Mouse (Mus musculus) spleen, postnatal 36 days (tissue): ENCODE measurements around the gene Clec4a1.
A peak's percentile ranks its signal among the peaks of the same experiment; 100 is the strongest.

Experiments used
- DNase-seq, 2 experiments: peaks; one replicate each; pipeline ENCODE4 v3.0.0; 2022; ENCODE audit warnings: low spot score in 2 of 2, mixed read lengths in 1 of 2

The Clec4a1 gene

DNA sequence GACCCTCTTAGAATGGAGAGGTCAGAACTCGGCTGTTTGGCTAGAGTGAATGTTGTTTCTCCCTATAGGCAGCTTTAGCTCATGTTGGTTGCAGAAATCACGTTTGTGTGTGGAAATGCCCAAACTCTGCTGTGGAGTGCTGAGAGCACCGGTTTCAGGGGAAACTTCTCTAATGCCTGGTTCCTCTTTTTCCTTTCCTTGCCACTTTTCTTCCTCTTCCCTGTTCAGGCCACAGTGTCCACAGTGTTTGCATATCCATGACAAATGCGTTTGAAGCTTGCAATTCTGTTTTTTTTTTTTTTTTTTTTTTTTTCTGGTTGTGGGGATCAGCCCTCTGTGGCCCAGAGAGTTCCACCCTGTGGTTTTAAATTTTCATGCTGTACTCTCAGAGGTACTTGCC lies at the start of gene Clec4a1:
Gene Clec4a1 (plus strand): TSS at position 398 of the 400 bp plus-strand sequence.
- DNase-seq, result peak; percentile 15 to 45

DNA sequence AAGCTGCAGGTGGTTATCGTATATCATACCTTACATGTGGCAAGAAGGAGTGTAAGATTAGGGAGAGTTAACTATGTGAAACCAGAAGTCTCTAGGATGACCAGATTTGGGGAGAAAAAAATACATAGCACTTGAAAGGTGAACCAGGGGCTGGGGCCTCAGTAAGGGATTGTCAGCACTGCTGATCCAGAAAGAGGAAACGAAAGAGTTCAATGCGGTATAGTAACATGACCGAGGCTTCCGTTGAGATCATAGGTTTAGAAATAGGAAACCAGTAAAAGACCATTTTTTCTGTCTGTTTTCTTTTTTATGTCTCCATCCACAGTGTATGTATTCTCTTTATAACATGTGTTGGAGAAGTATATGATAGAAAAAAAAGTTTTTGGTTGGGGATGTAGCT lies 48.8 kb upstream of the Clec4a1 start:
- peak; percentile 79 to 83 for DNase-seq

DNA sequence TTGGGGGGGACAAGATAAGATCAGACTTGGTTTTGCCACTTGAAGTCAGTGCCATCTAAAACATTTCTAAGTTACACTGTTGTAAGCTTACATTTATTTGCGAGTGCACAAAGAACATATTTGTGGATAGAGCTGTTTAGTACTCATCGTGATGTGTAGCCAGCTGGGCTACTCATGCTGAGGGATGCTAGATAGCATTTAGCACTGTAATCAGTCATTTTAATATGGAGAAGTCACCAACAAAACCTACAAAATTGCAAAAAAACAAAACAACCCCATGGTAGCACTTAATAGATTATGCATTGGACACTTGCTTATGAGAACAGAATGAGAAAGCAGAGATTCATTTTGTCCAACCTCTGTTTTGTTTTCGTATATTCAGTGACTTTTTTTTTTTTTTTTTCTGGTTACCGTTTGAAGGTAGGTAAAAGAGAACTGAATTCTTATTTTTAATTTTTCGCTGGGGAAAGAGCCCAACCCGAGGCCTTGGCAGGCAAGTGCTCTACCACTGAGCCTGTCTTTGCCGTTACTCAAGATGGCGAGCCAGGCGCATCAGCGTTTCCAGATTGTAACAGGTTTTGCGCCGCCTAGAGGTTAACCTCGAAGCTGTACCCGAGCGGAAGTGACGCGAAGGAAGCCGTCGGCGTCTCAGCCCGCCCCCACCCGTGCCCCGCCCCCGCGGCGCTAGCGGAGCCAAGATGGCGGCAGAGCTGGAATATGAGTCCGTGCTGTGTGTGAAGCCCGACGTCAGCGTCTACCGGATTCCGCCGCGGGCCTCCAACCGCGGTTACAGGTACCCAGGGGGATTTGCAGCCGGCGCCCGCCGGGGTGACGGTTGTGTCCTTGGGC lies 47.6 kb upstream of the Clec4a1 start, which contains the start of gene Necap1:
Gene Necap1 (plus strand): TSS at position 604 of the 849 bp plus-strand sequence.
- peak; percentile 94 to 95 for DNase-seq

DNA sequence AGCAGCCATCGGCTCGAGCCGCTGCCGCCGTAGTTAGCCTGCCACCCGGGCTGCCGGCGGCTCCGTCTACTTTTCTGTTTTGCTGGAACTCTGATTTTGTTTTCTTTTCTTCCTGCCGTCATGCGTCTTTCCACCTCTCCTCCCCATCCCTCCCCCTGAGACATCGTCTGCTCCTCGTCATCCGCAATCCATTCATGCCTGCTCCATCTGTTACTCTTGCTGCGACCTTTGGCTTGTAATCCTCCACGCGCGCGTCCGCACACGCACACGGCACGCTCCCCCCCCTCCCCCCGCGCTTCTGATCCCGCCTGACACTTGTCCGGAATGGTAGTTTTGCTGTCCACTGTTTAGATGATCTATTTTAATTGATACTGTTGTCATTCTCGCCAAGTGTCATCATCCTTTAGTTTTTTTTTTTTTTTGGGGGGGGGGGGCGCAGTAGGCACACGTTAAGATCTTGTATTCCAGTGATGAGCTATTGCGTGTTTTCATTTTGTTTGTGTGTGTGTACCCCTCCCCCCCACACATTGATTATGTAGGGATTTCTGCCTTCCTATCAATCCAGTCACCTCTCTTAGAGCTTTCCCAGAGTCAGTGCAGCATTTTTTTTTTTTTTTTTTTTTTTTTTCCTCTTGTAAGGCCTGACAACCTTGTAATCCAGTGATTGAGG lies 46.8 kb upstream of the Clec4a1 start:
- no peak for DNase-seq

DNA sequence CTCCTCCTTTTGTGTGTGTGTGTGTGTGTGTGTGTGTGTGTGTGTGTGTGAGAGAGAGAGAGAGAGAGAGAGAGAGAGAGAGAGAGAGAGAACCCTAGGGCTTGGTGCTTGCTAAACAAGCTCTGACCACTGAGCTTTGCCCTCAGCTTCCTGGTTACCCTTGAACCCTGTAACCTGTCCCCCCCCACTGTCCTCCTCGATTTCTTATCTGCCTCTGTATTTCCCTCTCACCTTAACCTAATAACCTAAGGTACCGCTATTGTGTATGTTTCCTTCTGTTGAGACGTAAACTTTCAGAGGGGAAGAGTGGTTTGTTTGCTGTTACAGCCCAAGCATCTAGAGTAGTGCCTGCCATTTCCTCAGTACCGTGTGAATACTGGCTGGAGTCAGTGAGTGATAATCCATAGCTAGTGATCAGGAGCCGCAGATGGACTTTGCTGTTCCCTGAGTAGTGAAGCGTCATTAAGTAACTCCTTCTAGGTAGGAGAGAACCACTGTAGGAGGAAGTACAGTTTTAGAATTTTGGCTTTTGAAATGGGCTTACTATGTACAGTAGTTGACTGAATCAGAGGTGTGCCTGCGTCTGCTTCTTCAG lies 42.4 kb upstream of the Clec4a1 start:
- no peak for DNase-seq

DNA sequence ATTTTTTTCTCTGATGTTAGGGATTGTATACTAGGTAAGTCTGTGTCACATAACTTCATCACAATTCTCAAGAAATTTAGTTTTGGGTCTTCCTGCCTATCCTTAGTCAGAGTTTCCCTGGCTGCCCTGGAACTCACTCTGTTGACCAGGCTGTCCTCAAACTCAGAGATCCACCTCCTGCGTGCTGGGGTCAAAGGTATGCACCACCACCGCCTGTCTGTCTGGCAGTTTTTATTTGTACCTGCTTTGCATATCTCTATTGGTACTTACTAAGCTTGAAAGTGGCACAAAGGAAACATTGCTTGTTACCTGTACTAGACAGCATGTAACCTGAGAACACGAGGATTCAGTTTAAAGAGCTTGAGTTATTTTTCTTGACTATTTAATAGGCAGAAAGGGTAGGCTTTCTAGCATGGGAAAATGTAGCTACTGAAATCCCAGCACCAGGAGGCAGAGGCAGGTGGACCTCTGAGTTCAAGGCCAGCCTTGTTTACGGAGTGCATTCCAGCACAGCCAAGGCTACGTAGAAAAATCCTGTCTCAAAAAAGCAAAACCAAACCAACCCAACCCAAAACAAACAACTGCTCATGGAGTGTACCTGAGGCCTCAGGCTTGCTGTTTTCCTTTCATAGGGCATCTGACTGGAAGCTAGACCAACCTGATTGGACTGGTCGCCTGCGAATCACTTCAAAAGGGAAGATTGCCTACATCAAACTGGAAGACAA lies 41.7 kb upstream of the Clec4a1 start:
- no peak for DNase-seq

DNA sequence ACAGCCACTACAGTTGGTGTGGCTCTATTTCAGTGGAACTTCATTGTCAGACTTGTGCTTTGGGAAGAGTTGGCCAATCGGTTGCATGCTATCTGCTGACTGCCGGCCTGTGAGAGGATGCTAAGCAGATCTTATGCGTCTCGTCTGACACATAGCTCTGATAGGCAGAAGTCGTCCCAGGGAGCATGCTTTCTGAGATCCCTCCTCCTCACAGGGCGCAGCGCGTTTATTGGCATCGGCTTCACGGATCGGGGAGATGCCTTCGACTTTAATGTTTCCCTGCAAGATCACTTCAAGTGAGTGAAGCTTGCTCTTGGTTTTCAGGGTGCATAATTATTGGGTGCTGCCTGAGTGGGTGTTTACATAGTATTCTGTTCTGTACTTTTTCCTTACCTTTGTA lies 40.4 kb upstream of the Clec4a1 start:
- no peak for DNase-seq

DNA sequence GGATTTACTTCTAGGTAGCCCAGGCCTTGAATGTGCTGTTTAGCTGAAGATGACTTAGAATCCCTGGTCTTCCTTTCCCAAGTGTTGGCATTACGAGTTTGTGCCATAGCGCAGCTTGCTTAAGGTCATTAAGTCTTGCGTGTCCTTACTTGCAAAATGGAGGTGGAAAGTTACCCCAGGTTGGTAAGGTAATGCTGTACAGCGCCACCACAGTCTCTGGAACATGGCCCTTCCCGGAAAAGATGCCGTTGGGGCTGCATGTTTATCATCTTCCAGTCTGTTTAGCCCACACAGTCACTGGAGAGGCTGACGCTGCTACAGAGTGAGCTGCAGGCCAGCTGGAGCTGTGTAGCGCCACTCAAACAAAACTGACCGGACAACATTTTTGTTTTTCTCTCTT lies 38.0 kb upstream of the Clec4a1 start:
- no peak for DNase-seq

DNA sequence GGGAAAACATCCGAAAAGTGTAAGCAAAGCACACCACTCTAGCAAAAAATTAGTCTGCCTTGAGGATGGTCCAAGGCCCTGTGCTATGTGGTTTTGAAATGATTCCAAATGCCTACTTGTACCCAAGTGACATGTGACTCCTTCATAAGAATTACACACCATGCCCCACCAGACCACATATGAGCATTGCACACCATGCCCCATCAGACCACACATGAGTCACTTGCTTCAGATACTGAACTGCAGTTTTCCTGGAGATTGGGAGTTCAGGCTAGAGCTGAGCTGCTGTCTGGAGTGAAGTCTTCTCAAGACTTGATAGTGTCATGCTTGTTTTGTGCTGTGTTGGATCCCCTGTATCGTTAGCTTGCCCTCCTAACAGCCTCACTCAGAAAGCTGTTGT lies 32.0 kb upstream of the Clec4a1 start:
- DNase-seq, result no peak

DNA sequence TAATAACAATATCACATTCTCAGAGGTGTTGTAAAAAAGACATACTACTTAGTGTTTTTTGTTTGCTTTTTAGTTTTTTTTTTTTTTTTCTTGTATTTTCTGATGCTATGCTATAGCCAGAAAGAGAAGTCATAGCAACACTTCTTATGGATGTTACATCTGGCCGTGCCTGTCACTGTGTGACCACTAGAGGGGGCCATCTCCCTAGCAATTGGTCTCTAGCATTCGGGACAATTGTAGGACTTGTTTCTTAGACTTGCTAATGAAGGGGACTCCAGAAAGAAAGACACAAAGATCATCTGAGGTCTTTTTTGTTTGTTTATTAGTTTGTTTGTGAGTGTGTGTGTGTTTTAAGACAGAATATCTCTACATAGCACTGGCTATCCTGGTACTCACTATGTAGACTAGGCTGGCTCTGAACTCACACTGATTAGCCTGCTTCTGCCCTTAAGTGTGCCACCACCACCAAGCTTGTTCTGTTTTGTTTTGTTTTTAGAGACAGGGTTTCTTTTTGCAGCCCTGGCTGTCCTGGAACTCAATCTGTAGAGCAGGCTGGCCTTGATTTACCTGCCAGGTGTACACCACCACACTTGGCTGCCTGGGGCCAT lies 29.1 kb upstream of the Clec4a1 start:
- DNase-seq, result peak; percentile 52 to 62

DNA sequence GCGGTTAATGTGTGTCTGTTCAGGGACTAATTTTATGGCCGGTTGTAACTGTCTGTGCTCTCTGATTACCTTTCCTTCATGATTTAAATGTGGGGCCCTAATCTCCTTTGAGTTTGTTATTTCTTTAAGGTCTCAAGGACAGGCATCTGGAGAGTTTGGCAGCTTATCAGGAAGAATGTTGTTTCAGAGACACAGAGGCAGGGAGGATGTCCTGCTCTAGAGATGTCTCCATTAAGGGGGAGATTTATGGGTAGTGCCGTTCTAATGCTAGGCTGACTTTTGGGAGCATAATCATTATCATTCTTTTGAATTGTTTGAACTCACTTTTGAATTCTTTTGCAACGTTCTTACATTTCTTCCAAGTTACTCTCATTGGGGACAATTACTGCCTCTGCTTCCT lies 1.7 kb upstream of the Clec4a1 start:
- DNase-seq, result no peak

DNA sequence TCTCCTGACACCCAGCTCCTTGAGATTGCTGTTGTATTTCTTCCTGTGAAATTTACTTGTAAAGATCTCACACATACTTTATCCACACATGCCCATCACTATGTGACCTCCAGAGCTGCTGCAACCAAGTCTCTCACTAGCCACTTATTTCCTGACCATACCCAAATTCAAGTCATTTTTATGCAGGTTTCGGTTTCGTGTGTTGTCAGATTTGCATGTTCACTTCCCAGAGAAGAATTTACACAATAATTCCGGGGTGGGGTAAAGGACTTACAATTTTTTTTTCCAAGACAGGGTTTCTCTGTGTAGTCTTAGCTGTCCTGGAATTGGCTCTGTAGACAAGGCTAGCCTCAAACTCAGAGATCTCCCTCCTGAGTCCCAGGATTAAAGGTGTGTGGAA lies 13.2 kb downstream of the Clec4a1 start:
- DNase-seq, result peak; percentile 24 to 50

DNA sequence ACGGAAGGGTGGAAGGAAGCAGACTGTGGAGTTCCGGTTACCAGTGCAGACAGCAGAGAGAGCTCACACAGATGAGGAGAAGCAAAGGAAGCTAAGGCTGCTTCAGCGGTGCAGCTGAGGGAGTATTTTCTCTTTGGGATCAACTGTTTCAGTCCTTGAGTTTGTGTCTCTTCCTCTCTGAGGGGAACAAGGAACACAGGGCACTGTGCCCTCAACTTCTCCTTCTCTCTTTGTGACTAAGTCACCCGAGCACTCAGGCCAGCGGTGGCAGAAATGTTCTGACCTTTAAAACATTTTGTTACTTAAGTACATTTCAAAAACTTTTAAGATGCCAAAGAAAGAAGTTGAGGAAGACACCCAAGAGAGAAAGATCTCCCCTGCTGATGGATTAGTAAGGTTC lies 18.0 kb downstream of the Clec4a1 start:
- DNase-seq, result peak; percentile 3 to 22

DNA sequence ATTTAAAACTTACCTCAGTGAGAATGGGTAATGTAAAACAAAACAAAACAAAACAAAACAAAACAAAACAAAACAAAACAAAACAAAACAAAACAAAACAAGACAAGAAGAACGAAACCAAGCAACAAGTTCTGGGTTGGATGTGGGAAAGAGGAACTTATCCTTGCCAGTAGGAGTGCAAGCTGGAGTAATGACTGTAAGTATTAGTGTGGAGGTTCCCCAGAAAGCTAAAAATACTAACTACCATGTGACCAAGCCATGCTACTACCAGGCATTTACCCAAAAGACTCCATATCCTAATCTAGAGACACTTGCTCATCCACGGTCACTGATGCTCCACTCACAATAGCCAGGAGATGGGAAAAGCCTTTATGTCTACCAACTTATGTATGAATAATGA lies 25.1 kb downstream of the Clec4a1 start:
- DNase-seq, result no peak

DNA sequence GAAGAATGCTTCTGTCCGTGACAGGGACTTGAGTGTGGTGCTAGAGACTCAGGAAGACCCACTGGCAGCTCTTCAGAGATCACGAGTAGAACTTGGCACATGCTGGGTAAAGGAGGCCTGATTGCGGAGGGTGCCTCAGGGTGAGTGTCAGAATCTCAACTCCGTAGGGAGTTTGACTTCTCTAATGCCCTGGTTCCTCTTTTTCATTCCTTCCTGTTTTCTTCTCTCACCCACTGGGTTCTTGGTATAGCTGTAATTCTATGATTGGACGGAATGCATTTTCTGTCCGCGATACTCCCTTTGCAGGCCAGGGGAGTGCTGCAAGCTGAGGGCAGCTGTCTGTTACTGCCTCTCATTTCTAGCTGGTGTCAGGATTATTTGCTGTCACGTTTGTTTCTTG lies 30.8 kb downstream of the Clec4a1 start, which contains the start of gene Clec4a3:
Gene Clec4a3 (plus strand): TSS at position 115 of the 400 bp plus-strand sequence.
- peak; percentile 59 to 62 for DNase-seq

DNA sequence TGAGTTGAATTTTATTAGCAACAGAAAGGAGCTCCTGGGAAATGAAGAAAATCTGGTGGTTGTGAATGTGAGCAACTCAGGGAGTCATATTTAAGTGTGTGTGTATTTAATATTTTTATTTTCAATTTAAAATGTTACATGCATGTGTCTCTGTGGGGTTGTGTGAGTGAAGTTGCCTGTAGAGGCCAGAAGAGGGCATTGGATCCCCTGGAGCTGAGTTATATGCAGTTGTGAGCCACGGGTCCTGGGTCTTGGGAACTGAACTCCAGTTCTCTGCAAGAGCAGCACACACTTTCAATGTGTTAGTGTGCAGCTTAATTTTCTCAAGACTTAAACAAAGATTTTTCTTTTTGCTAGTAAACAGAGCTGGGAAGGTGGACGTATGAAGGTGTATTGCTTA lies 42.9 kb downstream of the Clec4a1 start:
- DNase-seq, result no peak

DNA sequence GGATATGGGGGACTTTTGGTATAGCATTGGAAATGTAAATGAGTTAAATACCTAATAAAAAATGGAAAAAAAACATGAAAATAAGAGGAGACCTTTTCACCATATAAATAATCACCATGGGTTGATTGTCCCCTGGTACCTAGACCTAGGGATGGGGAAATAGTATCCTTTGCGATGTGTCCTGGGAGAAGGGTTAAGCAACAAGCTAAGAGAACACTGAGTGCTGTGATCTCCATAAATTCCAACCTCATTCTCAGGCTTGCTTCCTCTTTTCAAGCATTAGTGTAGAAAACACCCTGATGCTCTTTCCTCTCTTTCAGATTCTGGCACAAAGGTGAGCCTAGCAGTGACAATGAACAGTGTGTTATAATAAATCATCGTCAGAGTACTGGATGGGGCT lies 47.4 kb downstream of the Clec4a1 start:
- DNase-seq, result no peak
